Mouse (Mus musculus) small intestine, adult 2 months (tissue): ENCODE results near the gene Sarnp.

Source experiments
- CTCF ChIP-seq: fragments of 200-500 bp; IDR thresholded peaks from 2 replicates; pipeline ENCODE4 v1.5.1; 2012; ENCODE audit warnings: low read depth, mild to moderate bottlenecking, control low read depth, inconsistent platforms, low read length, moderate library complexity, mixed read lengths; ENCODE audit not compliant: insufficient replicate concordance, insufficient read length; ENCODE audit errors: extremely low read depth
- POLR2A ChIP-seq: fragments of 200-500 bp; IDR thresholded peaks from 2 replicates; pipeline ENCODE4 v1.6.1; 2012; ENCODE audit warnings: low read depth, mild to moderate bottlenecking, control low read depth, inconsistent platforms, low read length, moderate library complexity

GRCm38 (mm10) chr10:128878811-128879210 lies 61.7 kb downstream of the Sarnp start:
- TF ChIP-seq CTCF (no peak), POLR2A (no peak)
